Mouse (Mus musculus) testis, postnatal 14 days (tissue): Measurements from ENCODE around the gene Ccdc117.
A peak's percentile ranks its signal among the peaks of the same experiment; 100 is the strongest.
"Not testable (repeated sequence)": the region's sequence is repeated elsewhere in the genome, so short reads cannot be mapped to it uniquely, and the experiment has no call there.

Source experiments
- DNase-seq: peaks from one replicate; pipeline ENCODE4 v3.0.0; 2021; ENCODE audit warnings: low spot score

Ccdc117 gene

DNA sequence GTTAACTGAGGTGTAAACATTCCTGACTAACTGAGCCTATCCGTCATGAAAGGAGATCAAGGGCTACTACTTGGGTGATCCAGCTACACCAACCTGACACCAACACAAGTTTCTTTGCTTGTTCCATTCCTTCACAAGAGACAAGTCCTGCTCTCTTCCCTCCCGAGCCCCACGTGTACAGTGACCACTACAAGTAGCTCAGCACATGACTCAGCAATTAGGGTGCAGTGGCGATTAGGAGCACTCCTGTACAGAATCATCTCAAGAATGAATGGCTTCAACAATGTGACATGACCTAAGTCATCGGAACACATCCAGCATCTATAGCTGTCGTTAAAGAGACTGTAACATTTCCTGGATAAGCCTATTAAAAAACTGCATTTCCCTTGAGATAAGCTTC lies 11.3 kb downstream of the Ccdc117 start:
- DNase-seq, result no peak

DNA sequence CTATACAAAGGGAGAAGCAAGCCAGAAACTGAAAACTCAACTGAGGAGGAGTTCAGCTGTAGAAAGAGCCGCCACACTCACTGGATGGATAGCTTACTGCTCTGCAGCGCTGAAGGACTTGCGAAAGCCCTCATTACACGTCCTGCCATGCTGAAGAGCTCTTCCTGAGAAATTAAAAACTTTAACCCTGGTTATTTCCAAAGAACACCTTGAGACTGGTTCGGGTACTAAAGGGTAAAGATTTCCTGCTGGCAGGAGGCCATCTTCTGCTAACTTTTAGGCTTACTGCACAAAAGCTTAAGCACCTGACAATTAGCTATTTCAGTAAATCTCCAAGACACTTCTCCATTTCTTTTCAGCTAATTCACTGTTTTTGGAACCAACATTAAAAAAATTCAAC lies 11.8 kb downstream of the Ccdc117 start:
- DNase-seq, result no peak

DNA sequence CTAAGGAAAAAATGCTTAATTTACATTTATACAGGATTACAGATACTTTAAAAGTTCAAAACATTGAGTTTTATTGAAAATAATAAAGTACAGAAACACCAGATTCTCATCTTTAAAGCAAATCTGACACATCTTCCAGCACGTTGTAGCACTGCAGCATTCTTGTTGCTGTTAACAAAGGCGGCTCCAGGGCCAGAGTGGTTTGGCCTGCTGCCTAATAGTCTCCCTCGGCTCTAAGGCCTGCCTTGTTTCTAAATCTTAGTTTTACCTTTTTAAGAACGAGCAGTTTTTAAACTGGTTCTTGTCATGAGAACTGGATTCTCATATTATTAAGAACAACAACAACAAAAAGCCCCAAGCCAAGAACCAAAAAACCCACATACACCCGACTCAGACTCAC lies 13.1 kb downstream of the Ccdc117 start:
- no peak for DNase-seq

- DNase-seq, result no peak
These were observed 14.0 kb downstream of the Ccdc117 start for GRCm38 (mm10) chr11:5527865-5528523.

DNA sequence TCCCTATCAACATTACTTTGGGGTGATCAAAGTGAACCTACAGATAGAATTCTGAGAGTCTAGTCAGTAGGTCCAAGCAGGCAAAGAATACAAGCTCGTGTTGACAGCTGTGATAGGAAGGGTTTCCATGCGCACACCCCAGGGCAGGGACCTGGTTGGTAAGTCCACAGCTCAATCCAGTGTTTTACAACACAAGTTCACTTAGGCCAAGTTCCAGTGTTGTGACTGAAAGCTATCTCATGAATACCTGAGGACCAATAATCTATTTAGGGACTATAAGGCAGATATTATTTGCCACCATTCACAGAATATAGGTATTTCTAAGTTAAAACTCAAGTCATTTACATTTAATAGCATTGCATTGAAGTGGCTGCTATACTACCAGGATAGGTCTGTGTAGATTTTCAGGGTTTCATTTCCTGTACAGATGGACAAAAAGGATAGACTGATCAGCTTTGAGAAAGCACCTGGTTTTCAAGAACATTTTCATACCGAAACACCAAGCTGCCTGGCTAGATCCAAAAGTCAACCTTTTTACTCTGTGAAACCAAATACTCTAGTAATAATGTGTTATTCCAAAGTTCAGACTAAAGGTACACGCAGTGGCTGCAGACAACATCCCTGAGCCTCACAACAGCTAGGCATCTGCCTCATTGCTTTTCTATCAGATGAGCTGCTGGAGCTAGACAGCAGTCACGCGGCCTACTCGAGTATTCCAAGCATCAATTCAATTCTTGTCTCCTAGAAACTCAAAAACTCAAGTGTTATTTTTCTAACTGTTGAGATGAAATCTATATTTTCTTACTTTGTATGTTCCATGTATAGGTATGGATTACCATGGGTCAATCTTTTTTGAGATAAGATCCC lies 15.2 kb downstream of the Ccdc117 start:
- no peak for DNase-seq

DNA sequence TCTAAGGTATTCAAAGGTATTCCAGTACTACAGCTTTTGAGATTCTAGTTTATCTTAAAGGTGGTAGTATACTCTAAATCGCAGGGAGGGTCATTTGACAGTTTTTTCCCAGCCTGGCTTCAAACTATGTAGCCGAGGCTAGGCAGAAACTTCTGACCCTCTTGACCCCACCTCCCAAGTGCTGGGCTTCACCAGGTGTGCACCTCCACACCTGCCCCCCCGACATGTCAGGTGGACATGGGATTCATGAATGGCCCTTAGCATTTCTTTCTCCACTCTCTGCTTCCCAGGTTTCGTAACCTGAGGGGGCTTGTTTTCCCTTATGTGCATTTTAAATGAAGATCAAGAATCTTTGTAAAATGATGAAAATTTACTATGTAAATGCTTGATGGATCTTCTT lies 16.6 kb downstream of the Ccdc117 start:
- no peak for DNase-seq

DNA sequence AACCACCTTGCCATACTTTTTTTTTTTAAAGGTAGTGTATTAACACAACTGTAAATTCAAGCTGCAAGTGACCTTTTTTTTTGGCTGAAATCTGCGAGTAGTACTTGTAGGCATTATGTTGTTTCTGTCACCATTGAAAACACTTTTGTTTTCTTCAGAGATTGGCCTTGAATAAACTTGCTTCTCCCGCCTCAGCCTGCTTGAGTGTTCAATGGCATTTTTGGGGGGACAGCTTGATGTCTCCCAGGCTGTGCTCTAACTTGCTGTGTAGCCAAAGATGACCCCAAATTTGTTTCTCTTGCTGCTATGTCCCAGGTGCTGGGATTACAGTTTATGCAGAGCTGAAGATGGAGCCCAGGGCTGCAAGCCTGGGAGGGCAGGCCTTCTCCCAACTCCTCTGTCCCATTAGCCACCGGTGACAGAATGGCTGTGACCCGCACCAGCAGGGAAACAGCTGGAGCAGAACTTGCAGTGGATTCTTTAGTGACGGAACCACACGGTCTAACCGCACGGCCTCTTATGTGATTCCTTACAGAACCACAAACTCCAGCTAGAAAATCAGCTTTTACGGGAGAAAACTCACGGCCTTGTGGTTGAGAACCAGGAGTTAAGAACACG lies 19.1 kb downstream of the Ccdc117 start:
- DNase-seq, result no peak

- DNase-seq, result peak; percentile 53
These were observed 20.3 kb downstream of the Ccdc117 start for GRCm38 (mm10) chr11:5521516-5522291.

DNA sequence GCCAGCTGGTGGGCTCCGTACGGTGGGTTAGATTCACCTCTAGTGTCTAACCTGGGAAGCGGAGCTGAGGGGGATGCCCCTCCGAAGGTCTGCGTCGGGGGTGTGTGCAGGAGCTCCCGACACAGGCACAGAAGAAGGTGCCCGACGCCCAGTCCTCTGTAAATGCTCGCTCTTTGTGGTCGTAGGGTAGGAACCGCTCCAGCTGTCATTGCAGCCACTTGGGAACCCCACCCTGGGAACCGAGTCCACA lies 20.8 kb downstream of the Ccdc117 start:
- no peak for DNase-seq

DNA sequence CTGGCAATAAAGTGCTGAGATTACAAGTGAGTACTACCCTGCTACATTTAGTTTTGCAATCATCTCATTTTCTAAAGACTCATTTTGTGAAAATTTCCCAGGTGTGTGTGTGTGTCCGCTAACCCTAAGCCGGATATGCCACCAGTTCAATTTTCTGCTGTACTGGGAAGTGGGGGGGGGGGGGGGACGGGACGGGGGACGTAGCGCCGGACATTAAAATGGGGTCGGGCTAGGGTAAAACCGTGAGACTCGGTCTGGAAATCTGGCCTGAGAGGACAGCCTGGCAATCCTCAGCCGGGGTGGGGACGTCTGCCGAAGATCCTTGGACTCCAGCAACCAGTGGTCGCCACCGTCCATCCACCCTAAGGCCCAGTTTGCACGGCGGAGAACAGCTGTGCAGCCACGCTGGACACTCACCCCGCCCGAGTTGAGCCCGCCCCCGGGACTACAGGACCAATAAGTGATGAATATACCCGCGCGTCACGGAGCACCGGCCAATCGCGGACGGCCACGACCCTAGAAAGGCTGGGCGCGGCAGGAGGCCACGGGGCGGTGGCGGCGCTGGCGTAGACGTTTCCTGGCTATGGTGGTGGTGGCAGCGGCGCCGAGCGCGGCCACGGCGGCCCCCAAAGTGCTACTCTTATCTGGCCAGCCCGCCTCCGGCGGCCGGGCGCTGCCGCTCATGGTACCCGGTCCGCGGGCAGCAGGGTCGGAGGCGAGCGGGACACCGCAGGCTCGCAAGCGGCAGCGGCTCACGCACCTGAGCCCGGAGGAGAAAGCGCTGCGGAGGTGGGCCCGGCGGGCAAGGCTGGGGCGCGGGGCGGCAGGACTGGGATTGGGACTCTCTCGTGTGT lies 21.3 kb downstream of the Ccdc117 start, which contains the start of gene Xbp1:
TSS of gene Xbp1 (plus strand) at position 248 of the 854 bp plus-strand sequence.
- peak; percentile 95 for DNase-seq

GRCm38 (mm10) chr11:5519681-5520080 lies 22.3 kb downstream of the Ccdc117 start:
- no peak for DNase-seq

- no peak for DNase-seq
These were observed 24.6 kb downstream of the Ccdc117 start for GRCm38 (mm10) chr11:5517346-5517745.

DNA sequence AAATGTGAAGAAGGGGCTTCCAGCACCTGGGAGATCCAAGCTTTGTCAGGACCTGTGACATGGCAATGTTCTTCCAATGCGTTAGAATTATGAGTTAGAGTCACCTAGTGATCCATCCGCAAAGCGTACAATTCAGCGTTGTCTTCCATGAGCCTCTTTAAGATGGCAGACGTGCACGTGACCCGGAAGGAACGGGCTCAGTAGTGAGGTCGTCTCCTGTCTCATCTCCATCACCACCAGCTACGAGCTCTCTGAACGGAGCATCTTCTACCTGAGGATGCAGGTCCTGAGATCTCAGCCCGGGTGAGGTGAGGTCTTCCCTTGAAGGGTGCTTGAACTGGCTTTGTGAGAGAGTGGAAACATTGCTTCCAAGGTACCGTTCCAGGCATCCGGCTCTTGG lies 25.4 kb downstream of the Ccdc117 start:
- no peak for DNase-seq

DNA sequence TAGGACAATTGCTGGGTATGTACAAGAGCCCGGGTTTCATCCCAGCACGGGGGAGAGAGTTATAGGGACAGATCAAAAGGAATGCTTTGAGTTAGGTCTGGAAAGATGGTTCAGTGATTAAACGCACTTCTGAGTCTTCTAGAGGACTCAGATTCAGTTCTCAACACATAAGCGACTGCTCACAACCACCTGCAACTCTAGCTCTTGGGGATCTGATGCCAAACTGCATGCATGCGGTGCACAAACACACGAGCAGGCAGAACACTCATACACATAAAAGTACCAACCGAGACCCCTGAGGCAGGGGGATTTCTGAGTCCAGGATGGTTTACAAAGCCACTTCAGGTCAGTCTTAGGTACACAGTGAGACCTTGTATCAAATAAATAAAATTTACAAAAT lies 25.8 kb downstream of the Ccdc117 start:
- DNase-seq, result no peak

DNA sequence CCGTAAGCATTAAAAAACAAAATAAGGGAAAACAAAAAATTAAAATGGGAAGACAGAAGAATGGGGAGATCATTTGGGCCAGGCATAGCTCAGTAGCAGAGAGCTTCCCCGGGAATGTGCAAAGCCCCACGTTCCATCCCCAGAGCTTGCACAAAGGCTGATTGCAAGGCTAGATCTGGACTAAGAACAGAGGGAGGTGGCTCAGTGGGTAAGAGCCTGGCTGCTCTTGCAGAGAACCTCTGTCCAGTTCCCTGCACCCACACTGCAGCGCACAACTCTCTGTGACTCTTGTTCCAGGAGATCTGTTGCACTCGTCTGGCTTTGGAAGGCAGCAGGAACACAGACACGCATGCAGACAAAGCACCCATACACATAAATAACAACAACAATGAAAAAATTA lies 26.3 kb downstream of the Ccdc117 start:
- DNase-seq, result no peak

GRCm38 (mm10) chr11:5515196-5515595 lies 26.8 kb downstream of the Ccdc117 start:
- DNase-seq, result no peak

DNA sequence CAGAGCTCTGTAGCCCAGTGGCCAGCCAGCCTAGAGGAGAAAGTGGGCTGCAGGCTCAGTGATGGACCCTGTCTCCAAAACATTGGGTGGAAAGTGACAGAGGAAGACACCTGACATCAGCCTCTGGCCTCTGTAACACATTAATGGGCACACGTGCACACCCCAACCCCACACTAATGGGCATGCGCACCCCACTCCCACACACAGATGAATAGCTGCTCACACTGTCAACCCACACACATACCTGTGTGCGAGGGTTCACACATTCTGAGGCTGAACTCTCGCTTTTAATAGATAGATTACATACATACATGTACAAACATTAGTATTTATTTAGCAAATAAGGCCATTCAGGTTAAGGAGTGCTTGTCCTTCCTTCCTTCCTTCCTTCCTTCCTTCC lies 27.9 kb downstream of the Ccdc117 start:
- no peak for DNase-seq

- DNase-seq, result no peak
These were observed 29.0 kb downstream of the Ccdc117 start for GRCm38 (mm10) chr11:5512961-5513360.

DNA sequence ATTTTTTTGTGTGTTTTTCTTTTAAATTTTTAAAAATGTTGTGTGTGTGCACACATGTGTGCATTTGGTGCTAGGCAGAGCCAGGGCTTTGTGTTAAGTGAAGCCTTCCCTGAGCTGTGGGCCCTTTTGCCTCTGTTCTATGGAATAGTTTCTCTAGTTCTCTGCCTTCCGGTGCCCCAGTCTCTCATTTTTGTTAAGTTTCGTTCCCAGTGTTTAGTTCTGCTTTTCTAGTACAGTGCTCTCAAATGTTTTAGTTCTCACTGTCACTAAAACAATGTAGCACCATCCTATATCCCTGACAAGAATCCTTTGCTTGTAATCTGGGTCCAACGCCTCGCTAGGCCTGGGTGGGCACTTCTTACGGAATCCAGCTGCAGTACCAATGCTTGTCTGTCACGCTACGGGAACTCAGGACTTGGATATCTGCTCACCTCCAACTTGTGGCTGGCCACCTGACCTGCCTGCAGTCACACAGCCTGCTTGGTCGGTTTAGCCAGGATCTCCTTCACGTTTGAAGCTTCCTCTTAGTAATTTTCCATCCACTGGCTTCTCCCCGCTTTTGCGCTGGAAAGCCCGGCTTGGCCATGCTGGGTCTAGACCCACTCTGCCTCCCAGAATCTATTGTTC lies 29.8 kb downstream of the Ccdc117 start:
- DNase-seq, result no peak

DNA sequence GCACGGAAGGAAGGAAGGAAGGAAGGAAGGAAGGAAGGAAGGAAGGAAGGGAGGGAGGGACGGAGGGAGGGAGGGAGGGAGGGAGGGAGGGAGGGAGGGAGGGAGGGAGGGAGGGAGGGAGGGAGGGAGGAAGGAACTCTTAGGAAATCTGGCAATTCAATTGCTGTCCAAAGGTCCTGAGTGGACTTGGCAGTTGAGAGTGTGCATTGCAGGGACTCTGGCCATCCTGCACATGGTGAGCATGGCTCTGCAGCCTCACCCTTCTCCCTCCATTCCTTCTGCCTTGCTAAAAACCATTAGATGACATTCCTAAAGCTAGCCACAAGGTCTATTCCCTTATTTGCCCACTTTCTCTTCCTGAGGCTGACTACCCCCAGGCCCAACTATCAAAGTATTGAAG lies 31.3 kb downstream of the Ccdc117 start:
- not testable (repeated sequence) for DNase-seq

GRCm38 (mm10) chr11:5510099-5510391 lies 31.9 kb downstream of the Ccdc117 start:
- DNase-seq, result no peak
